Mouse (Mus musculus) mouse trophoblast stem cell (cell line): Measurements from ENCODE around the gene Tango2.

Experiments used
- in situ Hi-C, 2 experiments: fragments of 300-500 bp; cut with MseI, MboI; formaldehyde crosslinking; loops; 2 replicates in 1 of 2; 3 replicates in 1 of 2; pipeline ENCODE4 v1.15.1; 2025

Gene Tango2

GRCm38 (mm10) chr16:18383045-18383726 is 35.3 kb upstream of the Tango2 start:
- in situ Hi-C loops: no loop called here

DNA sequence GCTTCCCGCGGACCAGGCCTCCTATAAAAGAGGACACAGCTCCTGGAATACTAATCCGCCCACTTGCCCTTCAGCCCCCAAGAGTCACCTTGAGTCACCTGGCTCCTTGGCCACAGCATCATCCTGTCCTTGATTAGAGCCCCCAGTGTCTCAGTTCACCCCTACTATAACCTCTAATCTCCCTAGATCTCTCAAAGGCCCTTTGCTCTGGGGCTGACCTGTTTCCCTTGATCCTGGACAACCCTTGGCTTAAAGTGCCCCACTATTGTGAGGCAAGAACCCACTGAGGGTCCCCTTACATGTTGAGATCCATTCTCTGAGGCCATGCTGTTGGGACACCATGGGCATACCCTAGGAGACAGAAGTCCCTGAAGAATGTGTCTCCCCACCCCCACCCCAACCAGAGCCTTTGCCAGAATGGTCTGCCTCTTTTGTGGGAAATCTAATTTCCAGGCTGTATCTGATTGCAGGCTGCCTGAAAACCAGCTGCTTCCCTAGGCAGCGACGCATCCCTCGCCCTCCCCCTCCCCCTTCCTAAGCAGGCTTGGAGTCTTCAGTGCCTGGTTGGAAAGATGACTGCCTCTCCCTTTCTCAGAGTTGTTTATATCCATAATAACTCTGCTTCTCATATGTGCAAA is 33.8 kb upstream of the Tango2 start:
- in situ Hi-C loops: no loop called here

- in situ Hi-C loops: no loop called here
Observed at GRCm38 (mm10) chr16:18380495-18381063, 32.7 kb upstream of the Tango2 start.

- in situ Hi-C loops: no loop called here
Observed at GRCm38 (mm10) chr16:18379338-18380001, 31.6 kb upstream of the Tango2 start.

GRCm38 (mm10) chr16:18378489-18378888 is 30.6 kb upstream of the Tango2 start:
- in situ Hi-C loops: no loop called here

- in situ Hi-C loops: no loop called here
Observed at GRCm38 (mm10) chr16:18377203-18377602, 29.3 kb upstream of the Tango2 start.

GRCm38 (mm10) chr16:18376297-18376954 is 28.5 kb upstream of the Tango2 start:
- in situ Hi-C loops: no loop called here

DNA sequence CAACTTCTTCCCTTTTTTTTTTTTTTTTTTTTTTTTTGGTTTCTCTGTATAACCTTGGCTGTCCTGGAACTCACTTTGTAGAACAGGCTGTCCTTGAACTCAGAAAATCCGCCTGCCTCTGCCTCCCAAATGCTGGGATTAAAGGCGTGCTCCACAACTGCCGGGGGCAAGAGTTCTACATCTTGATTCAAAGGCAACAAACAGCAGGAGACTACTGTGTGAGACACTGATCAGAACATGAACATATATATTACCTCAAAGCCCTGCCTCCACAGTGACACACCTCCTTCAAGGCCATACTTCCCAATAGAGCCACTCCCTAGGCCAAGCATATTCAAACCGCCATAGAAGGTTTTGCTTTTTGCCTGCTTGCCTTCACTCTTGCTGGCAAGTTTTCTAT is 25.7 kb upstream of the Tango2 start:
- in situ Hi-C loops: no loop called here

DNA sequence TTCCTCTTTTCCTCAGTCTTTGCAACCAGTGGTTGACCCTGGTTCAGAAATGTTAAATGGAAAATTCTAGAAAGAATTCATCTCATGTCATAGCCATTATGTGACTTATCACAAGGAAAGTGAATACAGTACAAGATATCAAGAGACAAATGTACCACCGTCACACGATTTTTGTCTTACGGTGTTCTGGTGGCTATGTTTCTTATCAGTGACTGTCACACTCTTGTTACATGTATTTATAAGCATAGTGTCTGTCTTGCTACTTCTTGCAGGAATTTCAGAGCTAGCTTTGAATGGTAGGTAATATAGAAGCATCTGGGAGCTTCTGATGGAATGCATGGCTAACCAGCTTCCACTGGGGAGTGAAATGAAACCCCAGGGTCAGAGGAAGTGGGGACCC is 22.3 kb upstream of the Tango2 start:
- in situ Hi-C loops: no loop called here

DNA sequence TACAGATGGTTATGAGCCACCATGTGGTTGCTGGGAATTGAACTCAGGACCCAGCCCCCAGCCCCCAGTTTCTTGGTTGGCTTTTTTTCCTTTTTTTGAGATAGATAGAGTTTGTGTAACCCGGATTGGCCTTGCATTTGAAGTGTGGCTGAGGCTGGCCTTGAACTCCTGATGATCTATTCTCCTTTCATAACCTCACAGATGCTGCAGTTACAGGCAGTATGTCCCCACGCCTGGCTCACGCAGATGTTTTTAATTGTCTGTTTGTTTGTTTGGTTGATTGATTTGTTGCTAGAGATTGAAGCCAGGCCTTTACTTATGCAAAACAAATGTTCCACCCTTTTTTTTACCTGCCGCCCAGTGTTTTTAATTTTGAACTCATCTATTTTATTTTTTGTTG is 18.9 kb upstream of the Tango2 start:
- in situ Hi-C loops: no loop called here

DNA sequence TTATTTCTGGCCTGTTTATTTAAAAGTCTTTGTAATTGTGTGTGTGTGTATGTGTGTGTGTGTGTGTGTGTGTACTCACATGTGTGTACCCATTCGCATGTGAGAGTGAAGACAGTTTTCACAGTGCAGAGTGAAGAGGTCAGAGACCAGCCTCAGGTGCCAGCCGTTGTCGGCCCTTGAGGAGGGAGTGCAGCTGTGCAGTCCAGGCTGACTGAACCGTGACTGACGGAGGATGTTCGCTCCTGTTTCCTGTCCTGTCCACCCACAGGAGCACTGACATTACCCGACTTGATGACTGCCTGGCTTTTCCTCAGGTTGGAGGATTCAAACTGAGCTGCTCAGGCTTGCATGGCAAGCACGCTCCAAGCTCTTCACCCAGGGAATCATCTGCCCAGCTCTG is 15.0 kb upstream of the Tango2 start:
- in situ Hi-C loops: no loop called here

DNA sequence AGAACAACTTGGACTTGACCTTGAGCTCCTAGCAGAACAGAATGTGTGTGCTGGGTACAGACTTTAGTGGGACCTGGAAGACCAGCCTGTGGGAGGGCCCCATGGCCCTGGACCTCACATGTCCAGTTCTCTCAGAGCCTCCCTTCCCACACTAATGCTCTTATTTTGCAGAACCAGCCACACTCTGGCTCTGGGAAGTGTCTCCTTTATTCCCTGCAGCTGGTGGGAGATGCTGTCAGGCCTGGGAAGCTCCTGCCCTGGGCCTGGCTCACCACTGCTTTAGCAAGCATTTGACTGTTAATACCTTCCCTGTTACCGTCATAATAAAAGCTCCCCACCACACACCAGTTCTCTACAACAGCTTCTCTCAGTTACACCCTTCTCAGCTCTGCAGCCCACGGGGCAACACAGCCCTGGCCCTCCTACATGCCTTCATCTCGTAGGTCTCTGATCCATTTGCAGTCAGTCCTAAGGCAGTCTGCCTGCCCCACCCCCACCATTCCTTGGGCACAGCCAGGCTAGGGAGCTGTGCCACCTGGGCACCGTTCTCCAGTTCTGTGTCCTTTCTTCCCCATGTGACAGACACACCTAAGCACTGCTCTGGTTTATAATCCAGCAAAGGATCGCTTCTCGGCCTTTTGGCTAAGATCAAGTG is 12.4 kb upstream of the Tango2 start:
- in situ Hi-C loops: no loop called here

DNA sequence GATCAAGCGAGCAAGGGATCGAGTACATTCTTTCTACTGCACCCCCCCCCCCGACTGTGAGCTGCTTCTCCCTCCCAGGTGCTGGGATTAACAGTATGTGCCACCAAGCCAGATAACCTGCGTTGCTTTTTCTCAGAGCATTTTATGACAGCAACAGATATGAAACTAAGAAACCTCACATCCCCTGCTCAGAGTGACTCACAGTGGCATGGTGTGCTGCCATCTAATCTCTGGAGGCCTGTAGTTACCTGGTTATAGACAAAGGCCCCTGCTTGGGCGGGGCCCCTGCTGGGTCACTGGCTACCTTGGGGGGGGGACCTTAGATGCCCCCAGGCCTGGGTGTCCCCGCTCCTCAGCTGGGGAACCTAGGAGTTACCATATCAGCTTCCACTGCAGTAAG is 10.1 kb upstream of the Tango2 start:
- in situ Hi-C loops: no loop called here

DNA sequence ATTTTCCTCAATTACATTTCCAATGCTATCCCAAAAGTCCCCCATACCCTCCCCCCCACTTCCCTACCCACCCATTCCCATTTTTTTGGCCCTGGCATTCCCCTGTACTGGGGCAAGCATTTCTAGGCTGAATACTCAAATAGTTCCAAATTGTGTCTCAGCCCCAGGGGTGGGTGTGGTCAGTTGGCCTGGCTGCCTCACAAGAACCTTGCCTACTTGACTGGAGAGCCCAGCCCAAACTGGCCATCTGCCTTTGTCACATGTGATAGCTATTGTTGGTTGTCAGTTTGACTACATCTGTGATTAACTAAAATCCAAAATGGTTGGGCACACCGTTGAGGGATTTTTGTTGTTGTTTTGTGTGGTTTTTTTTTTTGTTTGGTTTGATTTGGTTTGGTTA is 9.1 kb upstream of the Tango2 start:
- in situ Hi-C loops: no loop called here

GRCm38 (mm10) chr16:18353106-18353505 is 5.2 kb upstream of the Tango2 start:
- in situ Hi-C loops: no loop called here

DNA sequence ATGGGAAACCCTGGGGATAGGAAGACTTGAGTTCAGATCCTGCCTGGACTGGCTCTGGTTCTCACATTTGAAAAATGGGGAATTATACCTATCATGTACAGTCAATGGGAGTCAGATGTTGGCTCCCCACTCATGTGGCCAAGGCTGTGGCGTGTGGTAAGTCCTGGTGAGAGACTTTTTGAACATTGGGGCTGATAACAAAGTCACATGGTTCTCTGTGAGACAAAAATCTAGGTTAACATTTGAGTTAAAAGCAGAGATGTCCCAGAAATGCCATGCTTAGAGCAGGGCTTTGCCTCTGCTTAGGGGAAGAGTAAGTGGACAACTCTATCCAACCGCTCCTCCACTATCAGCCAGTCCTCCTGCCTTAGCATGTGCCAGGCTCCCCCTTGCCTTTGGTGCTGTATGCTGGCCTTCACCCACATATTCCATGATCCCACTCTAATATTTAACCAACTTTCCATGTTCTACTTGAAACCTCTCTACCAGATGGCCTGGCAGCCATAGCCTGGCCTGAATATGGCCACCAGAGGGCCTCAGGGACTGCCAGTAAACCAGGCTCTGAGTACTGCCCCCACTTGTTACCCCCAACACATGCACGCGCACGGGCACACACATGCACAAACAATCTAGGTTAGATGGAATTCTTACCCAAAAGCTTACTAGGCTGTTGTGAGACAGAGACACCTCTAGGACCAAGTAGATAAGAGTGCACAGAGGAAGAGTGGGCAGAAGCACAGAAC is 3.6 kb upstream of the Tango2 start:
- in situ Hi-C loops: no loop called here

DNA sequence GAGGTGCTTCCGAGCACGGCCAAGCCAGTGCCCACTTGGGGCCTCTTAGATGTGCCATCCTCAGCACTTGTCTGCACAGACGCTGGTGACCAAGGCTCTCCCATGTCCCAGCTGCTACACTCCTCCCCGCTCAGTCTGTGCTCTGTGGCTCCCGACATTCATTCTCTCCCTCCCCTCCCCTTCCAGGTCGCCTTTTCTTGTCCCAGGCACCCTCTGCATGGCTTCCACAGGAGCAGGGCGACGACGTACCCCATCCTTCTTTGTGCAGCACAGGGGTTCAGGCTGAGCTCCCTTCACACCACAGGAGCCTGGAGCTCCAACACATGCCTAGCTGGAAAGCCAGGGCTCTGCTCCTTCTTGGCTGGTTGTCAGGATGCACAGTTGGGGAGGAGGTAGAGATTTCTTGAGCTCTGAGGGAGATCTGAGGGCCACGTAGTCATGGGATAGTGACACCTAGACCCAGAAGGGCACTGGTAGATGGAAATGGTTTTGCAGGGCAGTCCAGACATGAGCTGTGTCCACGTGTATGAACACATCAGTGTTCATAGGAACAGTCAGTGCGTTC is 1.9 kb upstream of the Tango2 start:
- in situ Hi-C loops: no loop called here

GRCm38 (mm10) chr16:18348601-18349175 is 785 bp upstream of the Tango2 start:
- in situ Hi-C loops: no loop called here

DNA sequence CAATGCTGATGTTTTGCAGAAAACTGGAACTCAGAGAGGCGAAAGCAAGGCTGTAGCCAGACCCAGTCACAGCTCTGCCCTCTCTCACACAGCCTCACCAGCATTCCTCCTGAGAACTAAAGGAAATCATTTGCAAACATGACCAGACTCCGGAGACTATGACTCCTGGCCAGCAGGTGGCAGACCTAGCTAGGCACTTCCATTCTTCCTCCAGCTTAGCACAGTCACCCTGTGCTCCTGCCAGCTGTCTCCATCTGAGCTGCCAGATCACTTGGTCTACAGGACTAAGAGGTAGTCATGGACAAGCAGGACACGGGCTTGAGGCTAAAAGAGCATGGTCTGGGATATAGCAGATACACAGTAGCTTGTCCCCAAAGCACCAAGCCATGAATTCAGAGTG is 2.7 kb downstream of the Tango2 start:
- in situ Hi-C loops: no loop called here

GRCm38 (mm10) chr16:18343778-18344177 is 4.1 kb downstream of the Tango2 start:
- in situ Hi-C loops: no loop called here
